Mouse (Mus musculus) heart, postnatal 0 days (tissue): Measurements from ENCODE around the gene Mier2. TPM values are rescaled to one million over a fixed set of nuclear protein-coding genes. Genes with fewer than 3 reads are reported as not detected.

Source experiments
- ATAC-seq: fragments of 200-750 bp; cut with Nextera tagmentation; 2 replicates; pipeline ENCODE4 v1.8.0; 2017; ENCODE audit warnings: low read depth, moderate number of reproducible peaks, moderate library complexity; ENCODE audit not compliant: insufficient read depth
- DNase-seq: peaks from one replicate; pipeline ENCODE4 v3.0.0-alpha.2; 2016; ENCODE audit warnings: low spot score
- H3K27ac ChIP-seq: fragments of 300-500 bp; sonication (generic); 2 replicates; pipeline ENCODE4 v1.5.1; 2014; ENCODE audit warnings: low read depth, mild to moderate bottlenecking
- H3K27me3 ChIP-seq: fragments of 300-500 bp; sonication (generic); 2 replicates; pipeline ENCODE4 v1.6.1; 2014; ENCODE audit warnings: low read length, mixed read lengths; ENCODE audit not compliant: control insufficient read depth, insufficient read depth
- H3K36me3 ChIP-seq: fragments of 300-500 bp; sonication (generic); replicated peaks from 2 replicates; pipeline ENCODE4 v1.6.1; 2014; ENCODE audit warnings: low read length, mixed read lengths; ENCODE audit not compliant: control insufficient read depth, insufficient read depth
- H3K4me1 ChIP-seq: fragments of 300-500 bp; sonication (generic); 2 replicates; pipeline ENCODE4 v1.6.1; 2014; ENCODE audit warnings: antibody characterized with exemption; ENCODE audit not compliant: control insufficient read depth, insufficient read depth
- H3K4me2 ChIP-seq: fragments of 300-500 bp; sonication (generic); 2 replicates; pipeline ENCODE4 v1.6.1; 2014; ENCODE audit warnings: low read depth, mild to moderate bottlenecking, low read length, moderate library complexity
- H3K4me3 ChIP-seq: fragments of 300-500 bp; sonication (generic); 2 replicates; pipeline ENCODE4 v1.5.1; 2014; ENCODE audit warnings: low read depth, low read length
- H3K9ac ChIP-seq: fragments of 300-500 bp; sonication (generic); replicated peaks from 2 replicates; pipeline ENCODE4 v1.6.1; 2014; ENCODE audit warnings: low read depth, low read length, mixed read lengths
- H3K9me3 ChIP-seq: fragments of 300-500 bp; sonication (generic); replicated peaks from 2 replicates; pipeline ENCODE4 v1.6.1; 2016; ENCODE audit warnings: low read length; ENCODE audit not compliant: control insufficient read depth
- CTCF ChIP-seq: IDR thresholded peaks from 2 replicates; pipeline ENCODE4 v1.5.1; 2016; ENCODE audit warnings: antibody characterized with exemption, control low read depth, low read depth
- EP300 ChIP-seq: IDR thresholded peaks from 2 replicates; pipeline ENCODE4 v1.6.1; 2016; ENCODE audit warnings: antibody characterized with exemption, low read depth
- WGBS: fragments of 180-500 bp; shearing (Covaris S2); extraction: QIAGEN DNeasy Blood & Tissue Kit; methylation state at CpG from one replicate; pipeline ENCODE4 v1.1.7; 2014; 5-methylcytosine and 5-hydroxymethylcytosine counted together
- polyA plus RNA-seq: library from polyadenylated mRNA; unstranded; fragments of >200 nt; fragmentation: Nextera tagmentation; extraction: Ambion mirVana; gene quantifications from 2 replicates; pipeline ENCODE4 v1.2.1, GENCODE M21; 2015
- total RNA-seq: library from RNA; depleted of rRNA; stranded (reverse); fragments of >200 nt; gene quantifications from 2 replicates; pipeline ENCODE4 v1.2.3, GENCODE M21; 2014; ENCODE audit warnings: low replicate concordance

Gene Mier2
- total and polyA plus RNA-seq, 2 experiments from 2014 or later, result 12.0 to 32.7 TPM

DNA sequence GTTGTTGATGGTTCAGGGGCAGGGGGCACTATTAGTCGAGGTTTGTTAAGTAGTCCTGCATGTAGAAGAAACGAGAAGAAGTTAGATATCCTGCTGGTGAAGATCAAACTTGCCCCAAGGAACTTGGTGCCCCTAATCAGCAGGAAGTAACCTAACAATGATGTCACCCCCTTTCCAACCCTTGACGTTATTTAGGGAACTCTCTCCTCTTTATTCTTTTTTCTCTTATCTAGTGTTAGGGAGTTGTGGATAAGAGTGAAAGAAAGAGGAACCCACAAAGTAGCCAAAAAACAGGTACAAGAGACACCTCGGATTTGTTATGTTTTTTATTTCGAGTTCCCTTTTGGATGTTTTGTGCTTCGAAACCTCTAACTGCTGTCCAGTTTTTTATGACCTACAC lies 39.1 kb upstream of the Mier2 start:
- Histone ChIP-seq H3K27me3 (peaks cover 21% of the 10 kb centered on the region), H3K9ac (no peak overlapping the region), H3K4me1 (no peaks in the 10 kb centered on the region), H3K36me3 (no peaks in the 10 kb centered on the region), H3K4me2 (no peak overlapping the region), H3K27ac (no peak overlapping the region), H3K9me3 (no peaks in the 10 kb centered on the region), H3K4me3 (no peak overlapping the region)
- DNase-seq, result no peak
- no peak for ATAC-seq
- TF ChIP-seq CTCF, result no peak
- no peak for TF ChIP-seq EP300
- 37% methylated on average over 6 of the region's 6 CpGs for WGBS

DNA sequence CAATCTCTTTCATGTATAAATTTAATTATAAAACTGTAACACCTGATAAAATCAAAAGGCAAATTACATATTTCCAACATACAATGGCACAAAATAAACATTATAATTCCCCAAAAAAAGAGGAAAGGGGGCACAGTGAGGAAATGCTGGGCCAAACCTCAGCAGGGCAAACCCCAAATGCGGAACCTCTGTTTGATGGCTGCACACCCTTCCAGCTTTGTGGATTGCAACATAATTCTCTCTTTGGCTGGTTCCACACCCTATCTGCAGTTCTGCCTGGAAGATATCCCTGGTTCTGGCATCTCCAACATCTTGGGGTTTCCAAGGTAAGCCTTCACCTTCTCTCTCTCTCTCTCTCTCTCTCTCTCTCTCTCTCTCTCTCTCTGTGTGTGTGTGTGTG lies 35.7 kb upstream of the Mier2 start:
- ATAC-seq, result no peak
- H3K4me3 ChIP-seq, result no peak overlapping the region
- H3K27ac ChIP-seq, result no peak overlapping the region
- no peak for DNase-seq
- no peak overlapping the region for H3K9ac ChIP-seq
- no peak overlapping the region for H3K4me2 ChIP-seq
- H3K27me3 ChIP-seq, result peaks cover 12% of the 10 kb centered on the region
- H3K4me1 ChIP-seq, result no peaks in the 10 kb centered on the region
- WGBS, result 82% methylated on average over 1 of the region's 1 CpGs
- no peaks in the 10 kb centered on the region for H3K9me3 ChIP-seq
- no peak for TF ChIP-seq CTCF
- TF ChIP-seq EP300, result no peak
- H3K36me3 ChIP-seq, result no peaks in the 10 kb centered on the region

DNA sequence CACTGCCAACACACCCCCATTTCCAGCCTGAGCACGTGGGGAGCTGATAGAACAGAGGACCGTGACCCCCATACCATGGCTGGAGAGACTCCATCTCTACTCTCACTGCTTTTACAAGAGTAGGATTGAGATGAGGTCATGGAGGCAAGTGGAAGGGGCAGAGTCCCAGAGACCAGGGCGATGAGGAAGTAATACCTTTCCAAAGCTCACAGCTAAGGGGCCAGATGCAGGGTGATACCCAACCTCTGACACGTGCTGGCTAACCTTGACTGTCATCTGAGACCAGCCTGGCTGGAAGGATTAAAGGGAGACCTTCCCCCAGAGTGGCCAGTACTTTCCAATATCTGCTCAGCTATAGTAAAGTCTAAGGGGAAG lies 32.7 kb upstream of the Mier2 start:
- TF ChIP-seq CTCF (no peak), EP300 (no peak)
- 53% methylated on average over 4 of the region's 4 CpGs for WGBS
- H3K4me3 ChIP-seq, result no peak overlapping the region
- no peak overlapping the region for H3K9ac ChIP-seq
- H3K27ac ChIP-seq, result no peak overlapping the region
- no peaks in the 10 kb centered on the region for H3K36me3 ChIP-seq
- H3K4me2 ChIP-seq, result no peak overlapping the region
- ATAC-seq (no peak), DNase-seq (no peak)
- H3K9me3 ChIP-seq, result no peaks in the 10 kb centered on the region
- no peaks in the 10 kb centered on the region for H3K4me1 ChIP-seq
- no peaks in the 10 kb centered on the region for H3K27me3 ChIP-seq

DNA sequence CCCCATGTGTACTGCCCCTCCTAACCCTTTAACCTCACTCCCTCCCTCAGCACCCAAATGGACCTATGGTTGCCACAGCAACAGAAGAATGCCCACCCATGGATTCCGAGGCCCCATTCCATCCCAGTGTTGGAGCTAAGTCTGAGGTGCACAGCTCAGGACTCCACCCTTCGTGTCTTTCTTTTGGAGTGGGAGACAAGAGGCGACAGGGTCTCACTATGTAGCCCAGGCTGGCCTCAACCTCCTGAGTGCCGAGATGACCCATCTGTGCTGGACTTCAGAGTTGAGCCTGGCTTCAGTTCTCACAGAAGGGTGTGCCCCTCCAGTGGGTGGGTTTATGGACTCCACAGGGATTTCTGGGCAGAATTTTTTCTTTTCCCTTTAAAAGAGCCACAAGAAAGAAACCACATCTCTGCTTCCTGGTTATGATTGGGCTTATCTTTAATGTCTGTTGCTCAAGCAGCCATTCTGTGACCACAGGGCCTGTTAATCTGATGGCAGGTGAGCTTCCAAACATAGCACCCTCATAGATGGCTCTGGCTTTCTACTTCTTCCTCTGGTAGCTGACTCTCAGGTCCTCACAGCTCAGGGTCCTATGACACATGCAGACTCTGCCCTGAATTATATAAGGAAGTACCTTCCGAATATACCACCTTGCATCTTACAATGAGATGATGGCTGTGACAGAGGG lies 32.2 kb upstream of the Mier2 start, which contains the start of gene Theg:
Theg (minus strand) TSS at position 271 of the 691 bp plus-strand sequence.
- 71% methylated on average over 5 of the region's 5 CpGs for WGBS
- no peaks in the 10 kb centered on the region for H3K9me3 ChIP-seq

DNA sequence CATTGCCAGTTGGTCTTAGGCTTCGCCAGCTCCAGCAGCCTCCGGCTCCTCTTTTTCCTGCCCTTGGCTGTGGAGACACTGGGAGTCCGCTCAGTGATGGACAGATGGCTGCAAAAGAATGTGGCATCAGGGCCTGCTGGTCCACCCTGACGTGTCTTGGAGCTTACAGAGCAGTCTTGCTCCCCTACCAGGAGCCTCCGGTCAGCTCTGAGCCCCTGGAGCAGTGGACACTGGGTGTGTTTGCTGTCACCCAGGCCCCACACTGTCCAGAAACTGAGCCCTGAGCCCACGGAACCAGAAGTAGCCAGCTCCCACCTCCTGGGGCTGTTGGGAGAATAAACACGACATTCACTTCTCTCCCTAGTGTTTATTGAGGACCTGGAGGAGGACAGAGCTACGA lies 31.2 kb upstream of the Mier2 start:
- Histone ChIP-seq H3K9me3 (no peaks in the 10 kb centered on the region), H3K4me1 (no peaks in the 10 kb centered on the region), H3K27ac (no peak overlapping the region), H3K27me3 (no peaks in the 10 kb centered on the region), H3K4me3 (no peak overlapping the region), H3K36me3 (no peaks in the 10 kb centered on the region), H3K9ac (no peak overlapping the region), H3K4me2 (no peak overlapping the region)
- WGBS, result 64% methylated on average over 8 of the region's 8 CpGs
- TF ChIP-seq EP300 (no peak), CTCF (no peak)
- ATAC-seq, result no peak
- no peak for DNase-seq

More for the DNA sequence above, 32.2 kb upstream of the Mier2 start, which contains the start of gene Theg:
- H3K27ac ChIP-seq, result no peak within 1 kb of the TSS
- no peak within 1 kb of the TSS for H3K4me3 ChIP-seq
- H3K36me3 ChIP-seq, result no peaks in the 10 kb centered on the region
- no peaks in the 10 kb centered on the region for H3K4me1 ChIP-seq
- DNase-seq, result no peak
- no peak within 1 kb of the TSS for H3K4me2 ChIP-seq
- no peak within 1 kb of the TSS for H3K9ac ChIP-seq
- TF ChIP-seq EP300 (no peak), CTCF (no peak)
- no peaks in the 10 kb centered on the region for H3K27me3 ChIP-seq
- no peak for ATAC-seq

DNA sequence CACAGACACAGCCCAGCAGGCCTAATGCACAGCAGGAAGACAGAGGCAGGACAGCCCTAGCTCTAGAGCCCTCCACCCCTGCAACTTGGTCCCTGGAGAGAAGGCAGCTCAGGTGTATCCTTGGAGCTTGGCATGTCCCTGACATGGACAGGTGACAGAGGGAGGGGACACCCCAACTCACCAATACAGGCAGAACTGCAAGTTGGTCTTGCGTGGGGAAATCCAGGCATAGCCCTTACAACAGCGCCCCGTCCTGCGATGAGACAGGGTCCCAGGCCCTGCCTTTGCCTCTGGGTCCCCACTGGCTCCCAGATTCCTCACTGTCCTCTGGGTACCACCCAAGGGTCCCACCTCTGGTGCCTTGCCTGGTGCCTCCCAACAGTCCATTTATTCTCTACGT lies 30.7 kb upstream of the Mier2 start:
- H3K4me3 ChIP-seq, result no peak overlapping the region
- 88% methylated on average over 5 of the region's 5 CpGs for WGBS

More for the DNA sequence above, 30.7 kb upstream of the Mier2 start:
- Histone ChIP-seq H3K4me1 (no peaks in the 10 kb centered on the region), H3K36me3 (no peaks in the 10 kb centered on the region), H3K9me3 (no peaks in the 10 kb centered on the region), H3K27me3 (no peaks in the 10 kb centered on the region), H3K9ac (no peak overlapping the region), H3K27ac (no peak overlapping the region), H3K4me2 (no peak overlapping the region)
- TF ChIP-seq CTCF, result no peak
- no peak for TF ChIP-seq EP300
- DNase-seq (no peak), ATAC-seq (no peak)
